Mouse (Mus musculus) thymus, postnatal 10 days (tissue): ENCODE data around the gene Apbb1ip.
"Not testable (repeated sequence)": the region's sequence is repeated elsewhere in the genome, so short reads cannot be mapped to it uniquely, and the experiment has no call there.

Experiments
- DNase-seq, 2 experiments: peaks; one replicate each; pipeline ENCODE4 v3.0.0; 2021; ENCODE audit warnings: low spot score in 2 of 2

Apbb1ip gene

DNA sequence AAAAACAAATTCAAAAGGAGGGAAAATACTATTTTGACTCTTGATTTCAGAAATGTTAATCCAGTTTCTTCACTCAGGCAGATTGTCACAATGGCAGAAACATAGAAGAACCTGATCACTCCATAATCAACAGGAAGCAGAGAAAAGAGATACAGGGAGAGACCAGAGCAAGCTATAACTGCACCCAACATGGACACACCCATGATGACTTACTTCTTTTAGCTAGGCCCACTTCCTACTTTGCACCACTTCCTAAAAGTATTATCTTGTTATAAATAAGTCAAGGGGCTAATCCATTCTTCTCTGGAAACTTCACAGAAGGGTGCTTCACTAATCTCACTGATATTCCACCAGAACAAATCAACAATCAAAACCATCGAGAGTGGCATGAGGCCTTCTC lies 42.3 kb downstream of the Apbb1ip start:
- no peak for DNase-seq

DNA sequence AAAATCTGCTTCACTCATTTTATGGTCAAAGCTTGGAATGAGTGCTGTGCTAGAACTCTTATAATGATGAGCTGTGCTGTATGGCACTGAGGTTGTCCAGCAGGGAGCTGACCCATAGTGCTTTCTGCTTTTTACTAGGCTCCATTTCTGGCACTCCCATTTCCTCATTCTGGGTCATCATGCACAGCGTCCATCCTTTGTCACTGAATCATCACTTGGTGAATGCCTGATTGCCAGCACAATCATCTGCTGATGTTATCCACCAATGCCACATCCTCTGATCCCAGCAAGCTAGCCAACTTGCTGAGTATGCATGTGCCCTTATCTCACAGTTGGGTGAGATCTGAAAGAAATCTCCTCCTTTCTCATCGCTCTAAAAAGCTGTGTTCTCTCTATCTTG lies 48.4 kb downstream of the Apbb1ip start:
- no peak for DNase-seq

DNA sequence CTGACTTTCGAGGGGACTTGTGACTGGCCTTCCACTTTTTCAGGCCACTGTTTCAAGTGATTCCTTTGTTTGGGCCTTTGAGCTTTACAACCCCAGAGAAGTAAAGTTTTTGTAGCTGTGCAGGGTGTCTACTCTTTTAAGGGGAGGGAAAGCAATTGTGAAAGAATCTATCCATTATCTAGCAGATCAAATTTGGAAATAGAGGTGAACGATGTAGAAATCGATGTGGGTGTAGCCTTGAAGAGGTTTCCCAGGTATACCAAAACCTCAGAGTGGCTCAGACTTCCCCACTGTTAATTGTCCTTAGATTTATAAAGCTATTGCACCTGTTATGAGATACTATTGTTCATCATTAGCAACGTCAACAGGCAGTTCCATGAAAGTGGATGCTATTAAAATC lies 71.6 kb downstream of the Apbb1ip start:
- no peak for DNase-seq

DNA sequence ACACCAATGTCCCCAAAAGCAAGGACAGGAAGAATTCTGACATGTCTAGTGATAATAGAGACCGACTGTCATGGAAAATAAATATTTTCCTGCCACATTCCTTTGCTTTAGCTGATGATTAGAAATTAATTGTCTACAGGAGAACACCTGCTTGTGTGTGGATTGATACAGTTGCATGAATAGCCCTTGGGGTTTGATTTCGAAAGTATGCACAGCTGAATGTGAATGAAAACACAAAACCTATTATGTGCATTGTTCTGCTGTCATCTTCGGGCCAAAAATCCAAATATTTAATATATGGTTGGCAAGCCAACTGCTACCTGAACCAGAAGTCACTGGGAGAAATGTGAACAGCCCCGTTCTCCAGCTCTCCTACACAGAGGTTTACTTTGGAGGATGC lies 78.0 kb downstream of the Apbb1ip start:
- no peak for DNase-seq

DNA sequence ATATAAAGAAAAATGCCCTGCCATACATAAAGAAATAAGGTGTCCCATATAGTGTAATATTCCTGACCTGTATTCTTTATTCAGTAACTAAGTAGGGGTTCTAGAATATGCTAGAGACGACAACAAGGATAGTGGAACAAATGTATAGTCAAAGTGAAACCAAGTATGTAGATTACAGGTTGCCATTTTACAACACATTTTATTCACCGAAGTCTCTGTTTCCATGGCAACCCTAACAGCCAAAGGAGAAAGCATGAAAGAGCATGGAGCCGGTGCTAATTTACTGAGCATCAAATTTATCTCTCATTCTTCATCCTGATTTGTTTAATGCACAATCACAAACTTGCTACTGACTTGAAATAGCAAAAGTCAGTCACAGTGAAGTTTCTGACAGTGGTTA lies 83.6 kb downstream of the Apbb1ip start:
- DNase-seq, result no peak

DNA sequence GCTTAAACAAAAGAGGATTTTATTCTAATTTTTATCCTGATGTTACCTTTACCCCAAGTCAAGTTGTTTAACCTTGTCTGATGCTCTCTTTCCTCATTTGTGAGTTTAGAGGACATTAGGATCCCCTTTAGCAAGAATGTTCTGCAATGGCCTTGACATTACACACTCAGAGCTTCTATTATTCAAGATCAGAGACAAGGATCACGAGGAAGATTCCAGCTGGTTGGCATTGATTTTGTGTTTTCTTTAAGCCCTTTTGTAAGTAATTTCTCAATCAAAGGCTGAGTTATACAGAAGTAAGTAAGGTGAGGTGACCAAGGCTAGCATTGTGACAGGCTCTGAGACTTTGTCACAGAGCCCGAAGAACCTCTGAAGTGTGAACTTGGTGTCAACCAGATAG lies 88.3 kb downstream of the Apbb1ip start:
- no peak for DNase-seq

DNA sequence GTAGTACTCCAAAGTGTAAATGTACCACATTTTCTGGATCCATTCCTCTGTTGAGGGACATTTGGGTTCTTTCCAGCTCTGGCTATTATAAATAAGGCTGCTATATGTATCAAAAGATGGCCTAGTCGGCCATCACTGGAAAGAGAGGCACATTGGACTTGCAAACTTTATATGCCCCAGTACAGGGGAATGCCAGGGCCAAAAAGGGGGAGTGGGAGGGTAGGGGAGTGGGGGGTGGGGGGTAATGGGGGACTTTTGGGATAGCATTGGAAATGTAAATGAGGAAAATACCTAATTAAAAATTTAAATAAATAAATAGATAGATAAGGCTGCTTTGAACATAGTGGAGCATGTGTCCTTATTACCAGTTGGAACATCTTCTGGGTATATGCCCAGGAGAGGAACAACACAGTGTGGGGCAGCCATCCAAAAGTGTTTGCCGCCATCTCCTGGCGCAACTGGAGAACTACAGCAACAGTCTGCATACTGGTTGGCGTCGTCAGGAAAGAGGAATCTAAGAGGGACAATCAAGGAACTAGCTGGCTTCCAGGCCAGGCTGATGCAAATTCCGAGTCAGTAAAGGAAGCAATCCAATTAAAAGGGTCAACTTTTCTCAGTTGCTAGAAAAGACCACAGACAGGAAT lies 90.6 kb downstream of the Apbb1ip start:
- peak; percentile 33 to 68 for DNase-seq

DNA sequence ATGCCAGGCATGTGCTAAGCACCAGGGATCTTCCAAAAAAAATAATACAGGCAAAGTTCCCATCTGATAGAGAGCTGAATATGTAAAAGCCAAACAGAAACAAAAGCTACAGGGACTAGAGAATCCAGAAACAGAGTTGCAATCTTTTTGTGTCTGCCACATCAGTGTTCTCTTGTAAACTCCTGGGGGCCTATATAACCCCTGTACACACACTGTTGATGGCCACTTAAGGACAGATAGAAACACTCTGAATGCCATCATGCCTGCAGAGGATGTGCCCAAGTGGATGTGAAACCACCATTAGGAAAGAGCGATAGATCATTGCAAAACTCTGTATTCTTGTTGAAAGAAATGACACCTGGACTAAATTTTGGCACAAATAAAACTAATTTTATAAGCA lies 91.9 kb downstream of the Apbb1ip start:
- no peak for DNase-seq

DNA sequence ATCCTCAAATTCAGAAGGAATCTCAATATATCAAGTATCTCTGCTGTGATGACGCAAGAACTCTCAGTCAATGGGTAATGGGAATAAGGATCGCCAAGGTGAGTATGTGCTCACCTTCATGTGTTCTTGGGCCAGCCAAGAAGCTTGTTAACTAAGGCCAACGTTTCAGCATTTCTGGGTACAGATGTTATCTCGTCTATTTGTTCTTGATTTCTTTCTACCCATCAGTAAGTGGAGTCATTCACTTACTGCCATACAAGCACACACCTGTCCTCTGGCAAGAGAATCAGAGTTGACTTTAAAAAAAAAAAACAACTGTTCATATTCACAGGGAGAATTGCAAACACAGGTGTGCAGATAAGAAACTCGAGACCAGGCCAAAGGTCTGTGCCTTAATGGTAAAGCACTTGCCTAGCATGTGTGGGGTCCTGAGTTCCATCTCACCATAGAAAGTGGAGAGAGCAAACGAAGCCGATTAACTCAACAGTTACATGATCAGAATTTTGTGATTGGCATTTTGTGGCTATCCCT lies 93.1 kb downstream of the Apbb1ip start:
- DNase-seq, result no peak

DNA sequence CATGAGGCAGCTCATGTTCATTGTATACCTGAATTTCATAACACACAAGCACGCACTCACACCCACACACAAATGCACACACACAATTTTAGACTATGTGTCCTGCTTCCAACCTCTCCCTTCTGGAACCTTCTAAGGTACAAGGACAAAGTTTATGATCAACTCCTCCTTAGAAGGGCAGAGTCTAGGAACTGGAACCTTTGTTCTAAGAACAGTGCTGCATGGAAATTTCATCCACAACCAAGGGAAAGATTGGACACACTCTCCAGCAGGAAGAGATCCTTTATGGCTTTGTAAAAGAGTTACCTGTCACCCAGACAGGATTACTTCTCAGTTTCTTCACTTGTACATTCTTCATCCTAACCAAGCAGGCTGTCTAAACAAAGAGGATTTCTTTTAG lies 99.3 kb downstream of the Apbb1ip start:
- no peak for DNase-seq

DNA sequence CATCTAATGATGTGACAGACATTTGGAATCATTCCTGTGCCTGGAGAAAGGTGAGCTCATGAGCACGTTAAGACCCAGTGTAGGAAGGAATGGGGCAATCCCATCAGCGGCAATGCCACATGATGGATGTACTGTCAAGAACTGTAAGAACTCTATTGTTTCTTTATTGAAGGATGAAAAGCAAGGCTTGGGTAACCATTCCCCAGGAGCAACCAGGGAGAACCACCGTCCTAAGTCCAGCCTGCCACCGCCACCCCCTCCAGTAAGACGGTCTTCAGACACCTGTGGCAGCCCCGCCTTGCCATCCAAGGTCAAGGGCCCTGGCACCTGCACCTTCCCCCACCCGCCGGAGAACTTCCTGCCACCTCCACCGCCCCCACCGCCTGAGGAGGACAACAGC lies 100.7 kb downstream of the Apbb1ip start:
- DNase-seq, result no peak

DNA sequence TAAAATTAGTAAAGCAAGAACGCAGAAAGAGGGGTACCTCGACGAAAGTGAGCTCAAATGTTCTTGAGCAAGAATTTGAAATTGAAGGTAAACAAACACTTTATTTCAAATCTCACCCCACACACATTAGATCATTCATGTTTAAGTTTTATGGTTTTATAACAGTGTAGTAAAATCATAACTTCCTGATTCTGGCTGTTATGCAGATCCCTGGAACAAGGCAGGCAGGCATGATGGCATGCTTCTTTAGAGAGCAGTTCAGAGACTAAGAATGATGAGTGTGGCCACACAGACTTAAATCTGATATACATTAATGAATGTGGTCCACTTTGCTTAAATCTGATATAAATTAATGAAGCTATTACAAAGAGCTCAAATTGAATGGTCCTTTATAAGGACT lies 102.7 kb downstream of the Apbb1ip start:
- no peak for DNase-seq

DNA sequence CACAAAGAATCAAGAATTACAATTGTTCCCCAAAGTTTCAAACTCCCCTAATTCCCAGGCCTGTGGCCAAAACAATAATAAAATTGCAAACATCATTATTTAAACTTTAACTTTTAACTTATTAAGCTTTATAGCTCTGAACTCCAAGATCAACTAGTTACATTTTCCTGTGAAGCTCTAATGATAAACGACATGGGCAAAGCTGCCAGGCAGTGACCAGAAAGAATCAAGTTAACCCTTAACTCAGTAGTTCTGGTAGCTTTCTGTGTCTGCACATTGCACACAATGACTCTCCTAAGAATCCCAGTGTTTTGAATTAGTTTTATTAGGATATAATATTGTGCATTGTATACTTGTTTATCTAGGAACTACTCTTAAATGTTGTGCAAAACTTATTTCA lies 104.9 kb downstream of the Apbb1ip start:
- no peak for DNase-seq

DNA sequence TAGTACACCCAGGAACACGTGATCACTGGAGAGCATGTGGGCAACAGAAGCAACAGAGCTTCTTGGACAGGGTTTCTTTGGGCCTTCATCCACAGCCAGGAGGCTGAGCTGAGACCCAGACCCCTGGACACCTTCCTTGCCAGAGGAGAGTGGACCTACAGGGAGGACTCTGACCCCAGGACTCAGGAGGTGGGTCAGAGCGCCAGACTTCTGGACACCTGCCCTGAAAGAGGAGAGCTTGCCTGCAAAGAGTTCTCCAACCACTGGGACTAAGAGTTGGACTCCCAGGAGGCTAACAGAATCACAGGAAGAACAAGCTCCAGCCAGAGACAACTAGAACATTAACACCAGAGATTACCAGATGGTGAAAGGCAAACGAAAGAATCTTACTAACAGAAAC lies 106.8 kb downstream of the Apbb1ip start:
- DNase-seq, result not testable (repeated sequence)

DNA sequence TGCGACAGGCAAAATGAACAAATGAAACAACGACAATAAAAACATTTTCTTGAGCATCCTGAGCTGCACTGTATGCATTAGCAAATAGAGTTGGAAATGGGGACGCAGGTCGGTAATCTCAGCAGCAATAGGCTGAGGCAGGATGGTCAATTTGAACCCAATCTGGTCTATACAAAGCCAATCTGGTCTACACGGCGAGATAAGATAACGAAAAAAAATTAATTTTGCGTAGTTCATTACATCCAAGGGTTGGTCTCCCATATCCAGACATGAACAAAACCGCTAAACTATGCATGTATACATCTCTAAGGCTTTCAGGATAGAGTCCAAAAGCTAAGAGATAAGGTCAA lies 121.0 kb downstream of the Apbb1ip start:
- DNase-seq, result no peak

DNA sequence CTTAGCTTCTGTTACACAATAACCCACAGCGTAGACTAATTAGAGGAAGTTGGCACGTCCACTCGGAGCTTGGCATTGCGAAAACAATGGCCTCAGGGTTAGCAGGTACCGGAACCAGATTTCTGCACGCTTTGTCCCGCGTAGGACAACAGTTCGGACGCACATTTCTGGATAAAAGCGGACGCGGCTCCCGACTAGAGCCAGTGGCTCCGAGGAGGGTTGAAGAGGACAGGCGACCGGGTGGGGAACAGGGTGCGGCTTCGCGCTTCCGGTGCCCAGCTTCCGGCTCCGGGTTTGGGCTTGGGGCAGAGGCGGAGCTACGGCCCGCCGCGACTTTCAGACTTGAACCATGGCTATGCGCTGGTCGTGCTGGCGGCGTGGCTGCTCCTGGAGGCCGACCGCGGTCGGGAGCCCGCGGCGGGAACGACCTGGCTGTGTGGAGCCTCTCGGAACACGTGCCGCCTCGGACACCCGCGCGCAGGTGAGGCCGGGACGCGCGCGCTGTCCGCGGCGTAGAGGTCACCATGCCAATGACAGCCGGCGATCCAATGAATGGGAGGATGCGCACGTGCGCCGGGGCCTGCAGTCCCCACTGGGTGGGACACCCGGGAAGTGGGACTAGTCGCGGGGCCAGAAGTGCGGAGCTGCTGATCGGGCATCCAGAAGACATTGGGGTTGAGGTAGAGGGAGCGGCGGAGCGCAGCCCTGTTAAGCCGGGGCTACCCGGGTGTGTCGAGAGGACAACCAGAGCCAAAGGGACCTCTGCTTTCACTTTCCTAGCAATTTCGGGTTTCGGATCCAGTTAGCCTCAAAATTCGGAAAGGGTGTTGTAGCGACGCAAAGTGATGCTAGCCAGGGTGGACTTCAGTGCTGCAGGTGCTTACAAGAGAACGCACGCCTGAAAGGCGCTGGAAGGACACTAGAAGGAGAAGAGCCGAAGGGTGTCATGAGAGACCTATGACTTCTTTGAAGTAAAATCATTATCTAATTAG lies 121.7 kb downstream of the Apbb1ip start, which contains the start of gene Pdss1:
Gene Pdss1, plus strand, starts transcription at position 241 of the 992 bp plus-strand sequence.
- DNase-seq, result peak; percentile 70 to 79

DNA sequence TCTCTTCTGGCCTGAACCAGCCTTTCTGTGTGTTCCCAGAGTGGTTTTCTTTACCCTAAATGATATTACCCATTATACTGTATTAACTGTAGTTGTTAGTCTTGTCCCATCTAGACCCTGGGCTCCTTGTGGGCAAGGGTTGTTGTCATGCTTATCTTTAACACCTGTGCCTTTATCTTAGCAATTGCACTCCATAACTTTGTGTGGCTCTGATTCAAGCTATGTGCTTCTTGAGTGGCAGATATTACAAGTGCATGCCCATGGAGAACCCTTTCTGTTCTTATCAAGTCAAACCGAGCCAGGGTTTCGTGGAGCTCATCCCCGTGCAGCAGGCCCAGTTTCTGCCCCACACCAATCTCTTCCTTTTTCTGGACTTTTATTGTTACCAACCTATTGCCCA lies 130.1 kb downstream of the Apbb1ip start:
- DNase-seq, result no peak

DNA sequence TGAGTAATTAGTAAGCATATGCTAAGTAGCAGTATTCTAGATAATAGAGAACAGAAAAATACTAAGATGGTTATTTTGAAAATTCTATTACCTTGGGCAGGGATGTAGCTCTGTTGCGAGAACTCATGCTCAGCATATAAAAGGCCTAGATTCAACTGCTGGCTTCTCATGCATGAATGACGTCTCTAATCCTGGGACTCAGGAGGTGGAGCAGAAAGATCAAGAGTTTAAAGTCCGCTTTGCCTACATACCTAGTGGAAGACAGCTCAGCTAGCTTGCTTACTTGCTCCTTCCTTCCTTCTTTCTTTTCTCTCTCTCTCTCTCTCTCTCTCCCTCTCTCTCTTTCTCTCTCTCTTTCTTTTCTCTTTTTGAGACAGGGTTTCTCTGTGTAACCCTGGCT lies 140.5 kb downstream of the Apbb1ip start:
- DNase-seq, result no peak

DNA sequence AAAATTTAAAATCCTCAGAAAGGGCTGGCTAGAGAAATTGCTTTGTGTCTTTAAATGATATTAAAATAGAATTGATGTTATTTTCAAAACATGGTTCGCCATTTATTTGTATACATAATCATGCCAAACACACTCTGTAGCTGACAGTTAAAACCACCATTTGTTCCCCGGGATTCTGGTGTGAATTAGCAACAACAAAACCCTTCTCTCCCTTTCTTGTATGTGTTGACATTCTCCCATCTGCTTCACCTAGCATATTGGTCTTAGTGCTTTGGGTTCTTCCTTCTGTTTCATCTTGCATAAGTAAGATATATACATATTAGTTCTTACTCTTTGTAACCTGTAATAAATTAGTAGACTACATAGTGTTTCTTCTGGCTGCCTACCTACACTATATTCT lies 144.8 kb downstream of the Apbb1ip start:
- DNase-seq, result no peak
